Mouse (Mus musculus) mouse trophoblast stem cell (cell line): ENCODE data around the gene Gdap1l1.
"Not testable (repeated sequence)": the region's sequence is repeated elsewhere in the genome, so short reads cannot be mapped to it uniquely, and the experiment has no call there.

Experiments
- in situ Hi-C, 2 experiments: fragments of 300-500 bp; cut with MseI, MboI; formaldehyde crosslinking; loops; 2 replicates in 1 of 2; 3 replicates in 1 of 2; pipeline ENCODE4 v1.15.1; 2025

Gdap1l1 gene

DNA sequence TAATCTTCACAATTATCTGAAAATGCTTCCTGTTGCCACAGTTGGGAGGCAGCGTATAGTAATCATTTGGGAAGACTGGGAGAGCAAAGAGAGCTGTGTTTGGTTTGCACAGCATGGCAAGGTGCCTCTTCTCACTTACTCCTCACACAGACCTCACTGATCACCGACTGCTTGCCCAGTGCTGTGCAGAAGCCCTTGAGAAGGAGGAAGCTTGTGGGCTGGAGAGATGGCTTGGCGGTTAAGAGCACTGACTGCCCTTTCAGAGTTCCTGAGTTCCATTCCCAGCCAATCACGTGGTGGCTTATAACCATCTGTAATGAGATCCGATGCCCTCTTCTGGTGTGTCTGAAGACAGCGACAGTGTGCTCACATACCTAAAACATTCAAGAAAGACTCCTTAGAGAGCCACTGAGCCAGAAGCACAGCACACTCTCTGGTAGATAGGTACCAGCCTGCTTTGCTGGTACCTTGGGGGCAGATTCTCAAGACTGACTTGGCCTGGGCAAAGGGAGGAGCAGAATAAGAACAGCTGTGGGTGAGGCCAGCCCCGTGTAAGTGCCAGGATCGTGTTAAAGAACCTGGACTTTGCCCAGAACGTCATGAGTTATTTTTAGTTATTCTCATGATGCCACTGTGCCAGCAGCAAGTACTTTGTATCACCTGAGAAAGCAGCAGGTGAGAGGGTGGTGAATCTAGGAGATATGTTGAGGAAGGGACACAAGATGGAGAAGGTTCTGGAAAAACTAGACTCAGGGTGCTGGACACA is 15.2 kb upstream of the Gdap1l1 start:
- in situ Hi-C loops, result no loop called here

GRCm38 (mm10) chr2:163424597-163424996 is 13.7 kb upstream of the Gdap1l1 start, which contains the start of gene Oser1:
Gene Oser1 (minus strand): TSS chr2:163424697.
- in situ Hi-C loops, result no loop called here

GRCm38 (mm10) chr2:163428346-163429011 is 9.8 kb upstream of the Gdap1l1 start:
- in situ Hi-C loops, result no loop called here

DNA sequence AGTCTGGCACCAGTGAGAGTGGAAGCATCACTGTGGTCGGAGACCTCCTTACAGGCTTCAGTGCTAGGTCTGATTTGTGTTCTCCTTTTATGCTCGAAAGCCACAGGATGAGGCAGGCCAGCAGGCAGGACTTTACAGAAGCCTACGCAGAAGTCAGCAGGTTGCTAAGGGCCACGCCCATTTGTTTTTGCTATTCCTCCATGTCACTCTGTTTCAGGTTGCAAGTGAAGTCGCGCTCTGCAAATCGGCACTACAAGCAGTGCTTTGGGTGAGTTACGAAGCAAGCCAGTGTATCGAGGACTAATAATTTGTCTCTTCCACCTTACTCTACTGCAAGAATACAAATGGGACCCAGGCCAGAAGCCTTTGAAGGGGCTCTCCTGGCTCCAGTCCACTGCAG is 7.0 kb upstream of the Gdap1l1 start:
- in situ Hi-C loops, result no loop called here

GRCm38 (mm10) chr2:163433971-163434370 is 4.3 kb upstream of the Gdap1l1 start:
- in situ Hi-C loops, result no loop called here

GRCm38 (mm10) chr2:163437800-163438199 is 476 bp upstream of the Gdap1l1 start:
- in situ Hi-C loops, result no loop called here

DNA sequence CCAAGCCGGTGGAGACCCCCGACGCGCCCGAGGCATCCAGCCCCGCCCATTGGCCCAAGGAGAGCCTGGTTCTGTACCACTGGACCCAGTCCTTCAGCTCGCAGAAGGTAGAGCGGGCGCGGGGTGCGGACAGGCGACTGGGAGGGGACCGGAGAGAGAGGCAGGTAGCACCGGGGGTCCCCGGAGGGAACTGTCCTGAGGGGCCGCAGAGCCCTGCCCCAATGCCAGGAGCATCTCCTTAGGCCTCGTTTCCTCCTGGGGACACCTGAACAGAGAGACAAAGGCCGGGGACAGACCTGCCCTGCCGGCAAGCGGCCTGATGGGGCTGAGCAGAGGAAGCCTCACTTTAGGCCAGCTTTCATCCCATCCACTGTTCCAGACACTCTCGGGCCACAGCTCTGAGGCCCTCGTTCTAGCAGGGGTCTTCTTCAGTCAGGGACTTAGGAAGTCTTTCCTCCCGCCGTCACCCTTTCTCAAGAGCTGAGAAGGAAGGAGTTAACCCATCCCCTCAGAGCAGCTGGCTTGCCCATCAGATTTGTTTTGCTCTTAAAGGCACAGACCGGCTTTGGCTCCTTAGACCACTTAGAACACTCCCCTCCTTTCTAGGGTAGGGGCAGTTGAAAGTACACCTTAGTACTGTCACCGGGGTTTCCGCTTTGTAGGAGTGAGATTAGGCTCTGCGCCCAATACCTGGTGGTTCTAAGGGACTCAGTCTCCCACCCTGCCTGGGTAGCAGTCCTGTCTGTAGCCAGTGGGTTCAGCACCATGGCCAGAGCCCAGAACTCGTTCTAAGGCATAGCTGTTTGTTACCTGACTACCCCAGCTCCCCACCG is 559 bp downstream of the Gdap1l1 start:
- in situ Hi-C loops, result no loop called here

DNA sequence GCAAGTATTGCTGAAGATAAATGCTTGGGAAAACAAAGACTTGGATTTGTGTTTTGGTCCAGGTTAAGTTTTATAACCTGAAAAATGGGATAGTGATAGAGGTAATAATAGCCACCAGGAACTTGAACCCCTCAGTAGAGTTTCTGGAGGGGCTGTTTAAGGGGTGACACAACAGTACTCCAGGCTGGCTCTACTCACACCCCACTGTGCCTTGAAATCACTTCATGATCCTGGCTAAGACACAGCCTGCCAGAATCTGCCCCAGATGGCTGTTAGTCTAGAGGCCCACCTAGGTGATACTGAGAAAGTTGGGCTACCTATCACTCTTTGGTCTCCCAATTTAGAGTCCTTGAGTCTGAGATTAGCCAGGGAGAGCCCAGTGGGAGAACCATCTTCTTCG is 1.2 kb downstream of the Gdap1l1 start:
- in situ Hi-C loops, result no loop called here

DNA sequence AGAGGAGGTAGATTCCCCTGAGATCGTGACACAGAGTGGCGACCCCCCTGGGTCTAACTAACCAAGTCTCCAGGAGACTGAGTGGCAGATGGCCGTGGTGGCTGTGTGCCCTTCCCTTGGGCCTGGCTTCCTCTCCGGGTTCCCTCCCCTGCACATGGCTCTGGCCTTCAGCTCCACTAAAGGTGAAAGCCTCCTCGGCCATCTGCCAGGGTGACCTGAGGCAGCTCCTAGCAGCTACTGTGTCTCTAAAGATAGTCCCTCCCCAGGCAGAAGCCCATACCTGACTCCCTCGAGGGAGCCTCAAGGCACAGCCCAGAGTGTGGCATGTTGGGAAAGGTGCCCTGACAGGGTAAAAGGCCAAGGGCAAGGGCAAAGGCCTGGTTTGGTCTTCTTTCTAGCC is 5.3 kb downstream of the Gdap1l1 start:
- in situ Hi-C loops, result loop anchor here in 1 of 2 experiments (10.0 kb wide), 1 partner anchor 151 kb away; no protein-coding TSS in a partner anchor

- in situ Hi-C loops, result loop anchor here in 1 of 2 experiments (10.0 kb wide), 1 partner anchor 151 kb away; no protein-coding TSS in a partner anchor
Measured at GRCm38 (mm10) chr2:163444017-163444416, 5.7 kb downstream of the Gdap1l1 start.

GRCm38 (mm10) chr2:163447375-163447774 is 9.1 kb downstream of the Gdap1l1 start:
- in situ Hi-C loops, result loop anchor here in 1 of 2 experiments (10.0 kb wide), 1 partner anchor 147 kb away; no protein-coding TSS in a partner anchor

DNA sequence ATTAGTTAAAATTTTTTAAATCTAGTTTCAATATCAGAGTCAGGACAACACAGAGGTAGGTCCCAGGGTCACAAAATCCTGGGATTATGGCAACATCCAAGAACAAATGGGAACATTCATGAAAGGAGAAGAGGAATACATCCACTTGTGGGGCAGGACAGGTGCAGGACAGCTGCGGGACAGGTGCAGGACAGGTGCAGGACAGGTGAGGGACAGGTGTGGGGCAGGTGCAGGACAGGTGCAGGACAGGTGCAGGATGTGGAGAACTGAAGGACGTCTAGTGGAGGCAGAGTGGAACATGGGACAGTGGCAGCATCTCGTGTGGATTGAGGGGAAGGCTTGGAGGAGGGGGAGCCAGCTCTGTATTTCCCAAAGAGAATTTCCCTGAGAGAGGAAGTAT is 11.0 kb downstream of the Gdap1l1 start:
- in situ Hi-C loops, result loop anchor here in 1 of 2 experiments (10.0 kb wide), 1 partner anchor 146 kb away; no protein-coding TSS in a partner anchor

- in situ Hi-C loops, result no loop called here
Measured at GRCm38 (mm10) chr2:163450668-163451295, 12.5 kb downstream of the Gdap1l1 start.

GRCm38 (mm10) chr2:163452738-163453137 is 14.5 kb downstream of the Gdap1l1 start:
- in situ Hi-C loops, result no loop called here

- in situ Hi-C loops, result no loop called here
Measured at GRCm38 (mm10) chr2:163453378-163453777, 15.1 kb downstream of the Gdap1l1 start.

DNA sequence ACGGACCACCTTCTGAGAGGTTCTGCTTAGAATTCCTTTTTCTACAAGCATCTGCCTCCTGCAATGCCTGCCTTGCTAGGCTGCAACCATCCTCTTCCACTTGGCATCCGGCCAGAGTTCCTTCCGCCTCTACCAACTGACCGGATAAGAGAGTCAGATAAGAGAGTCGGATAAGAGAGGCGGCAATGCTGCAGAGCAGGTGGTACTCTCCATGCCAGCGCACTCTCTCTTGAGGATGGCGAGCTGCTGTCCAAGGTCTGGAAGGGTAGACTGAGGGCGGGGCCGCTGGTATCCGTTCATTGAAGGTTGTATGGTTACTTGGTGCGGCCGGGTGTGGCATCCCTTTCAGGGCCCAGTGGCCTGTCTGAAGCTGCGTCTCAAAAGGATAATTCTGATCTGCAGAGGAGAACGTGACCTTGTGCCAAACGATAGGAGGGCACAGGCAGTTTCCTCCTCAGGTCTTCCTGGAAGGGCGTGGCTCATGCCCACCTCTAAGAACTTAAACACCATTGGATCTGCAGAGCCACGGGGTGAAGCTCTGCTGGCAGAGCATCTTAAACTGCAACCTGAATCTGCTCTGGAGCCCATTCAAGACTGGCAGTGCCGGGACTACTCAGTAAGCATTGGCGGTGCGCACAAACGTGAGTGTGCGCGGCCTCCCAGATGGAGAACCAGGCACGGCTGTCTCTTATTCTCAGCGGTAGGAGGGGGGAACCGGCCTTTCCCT is 20.4 kb downstream of the Gdap1l1 start:
- in situ Hi-C loops, result no loop called here

- in situ Hi-C loops, result no loop called here
Measured at GRCm38 (mm10) chr2:163459380-163459779, 21.1 kb downstream of the Gdap1l1 start.

- in situ Hi-C loops, result no loop called here
Measured at GRCm38 (mm10) chr2:163460622-163461021, 22.3 kb downstream of the Gdap1l1 start.

- in situ Hi-C loops, result not testable (repeated sequence)
Measured at GRCm38 (mm10) chr2:163461307-163461706, 23.0 kb downstream of the Gdap1l1 start.

DNA sequence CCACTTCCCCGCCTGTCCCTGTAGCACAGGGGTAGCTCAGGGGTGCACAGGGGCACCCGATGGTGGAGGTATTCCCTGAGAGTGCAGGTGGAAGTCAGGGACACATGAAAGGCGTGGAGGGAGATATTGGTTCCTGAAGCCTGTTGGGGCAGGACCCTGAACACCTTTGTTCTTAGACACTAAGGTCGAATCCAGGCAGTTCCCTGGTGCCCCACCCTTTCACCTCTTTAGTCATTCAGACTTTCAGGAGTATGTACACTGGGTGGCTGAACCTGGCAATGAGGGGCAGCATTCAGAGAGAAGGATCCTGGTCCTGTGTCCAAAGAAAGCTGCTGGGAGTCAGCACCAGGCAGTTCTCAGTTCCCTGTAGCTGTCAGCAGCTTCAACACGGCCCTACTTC is 24.1 kb downstream of the Gdap1l1 start:
- in situ Hi-C loops, result no loop called here

DNA sequence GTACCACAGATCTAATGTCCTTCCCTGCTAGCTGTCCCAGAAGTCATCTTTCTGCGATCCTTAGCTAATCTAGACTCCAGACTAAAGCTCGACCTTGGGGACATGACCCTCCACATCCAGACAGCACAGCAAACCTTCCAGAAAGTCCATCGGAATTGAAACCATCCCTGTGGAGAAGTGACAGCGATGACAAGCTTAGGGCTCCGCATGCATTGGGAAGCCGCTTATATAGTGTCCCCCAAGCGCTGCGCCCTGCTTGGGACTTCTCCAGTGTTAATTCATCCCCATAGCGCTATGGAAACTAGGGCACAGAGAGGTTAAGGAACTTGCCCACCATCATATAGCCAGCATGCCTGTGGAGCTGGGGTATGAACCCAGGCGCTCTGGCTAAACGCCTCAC is 24.5 kb downstream of the Gdap1l1 start:
- in situ Hi-C loops, result no loop called here
